Mouse (Mus musculus): Measurements from ENCODE around the gene Usp17ld. TPM values are rescaled to one million over a fixed set of nuclear protein-coding genes. Genes with fewer than 3 reads are reported as not detected.

The Usp17ld gene
- polyA plus RNA-seq (2014; fragmentation: Illumina TruSeq; extraction: RNeasy Lipid Tissue Mini Kit (QIAGEN cat#74804); ENCODE audit: low read depth, low replicate concordance), result not detected

GRCm38 (mm10) chr7:103252405-103252804 lies at the start of gene Usp17ld:
Gene Usp17ld, minus strand, starts transcription at chr7:103252505.

GRCm38 (mm10) chr7:103216696-103217095 lies 35.6 kb downstream of the Usp17ld start, which contains the start of gene Olfr594:
Gene Olfr594, plus strand, starts transcription at chr7:103216996.

GRCm38 (mm10) chr7:103211562-103211961 lies 40.7 kb downstream of the Usp17ld start, which contains the start of gene Olfr593:
Gene Olfr593, plus strand, starts transcription at chr7:103211862.

Other genes starting within 250 kb of the Usp17ld start
- gene Olfr582, start 214.5 kb downstream of the Usp17ld start, polyA plus RNA-seq (2014; fragmentation: Illumina TruSeq; extraction: RNeasy Lipid Tissue Mini Kit (QIAGEN cat#74804); ENCODE audit: low read depth, low replicate concordance), result not detected
- not detected for gene Olfr583, start 201.2 kb downstream of the Usp17ld start, polyA plus RNA-seq (2014; fragmentation: Illumina TruSeq; extraction: RNeasy Lipid Tissue Mini Kit (QIAGEN cat#74804); ENCODE audit: low read depth, low replicate concordance)
- gene Olfr584, start 170.6 kb downstream of the Usp17ld start, polyA plus RNA-seq (2014; fragmentation: Illumina TruSeq; extraction: RNeasy Lipid Tissue Mini Kit (QIAGEN cat#74804); ENCODE audit: low read depth, low replicate concordance), result not detected
- gene Olfr585, start 154.8 kb downstream of the Usp17ld start, polyA plus RNA-seq (2014; fragmentation: Illumina TruSeq; extraction: RNeasy Lipid Tissue Mini Kit (QIAGEN cat#74804); ENCODE audit: low read depth, low replicate concordance), result not detected
- not detected for gene Olfr586, start 126.9 kb downstream of the Usp17ld start, polyA plus RNA-seq (2014; fragmentation: Illumina TruSeq; extraction: RNeasy Lipid Tissue Mini Kit (QIAGEN cat#74804); ENCODE audit: low read depth, low replicate concordance)
- gene Olfr588-ps1, start 111.6 kb downstream of the Usp17ld start, polyA plus RNA-seq (2014; fragmentation: Illumina TruSeq; extraction: RNeasy Lipid Tissue Mini Kit (QIAGEN cat#74804); ENCODE audit: low read depth, low replicate concordance), result not detected
- not detected for gene Olfr589, start 96.1 kb downstream of the Usp17ld start, polyA plus RNA-seq (2014; fragmentation: Illumina TruSeq; extraction: RNeasy Lipid Tissue Mini Kit (QIAGEN cat#74804); ENCODE audit: low read depth, low replicate concordance)
- gene Olfr591, start 74.2 kb downstream of the Usp17ld start, polyA plus RNA-seq (2014; fragmentation: Illumina TruSeq; extraction: RNeasy Lipid Tissue Mini Kit (QIAGEN cat#74804); ENCODE audit: low read depth, low replicate concordance), result not detected
- not detected for gene Olfr592, start 67.7 kb downstream of the Usp17ld start, polyA plus RNA-seq (2014; fragmentation: Illumina TruSeq; extraction: RNeasy Lipid Tissue Mini Kit (QIAGEN cat#74804); ENCODE audit: low read depth, low replicate concordance)
- not detected for gene Olfr593, start 40.6 kb downstream of the Usp17ld start, polyA plus RNA-seq (2014; fragmentation: Illumina TruSeq; extraction: RNeasy Lipid Tissue Mini Kit (QIAGEN cat#74804); ENCODE audit: low read depth, low replicate concordance)
- gene Olfr594, start 35.5 kb downstream of the Usp17ld start, polyA plus RNA-seq (2014; fragmentation: Illumina TruSeq; extraction: RNeasy Lipid Tissue Mini Kit (QIAGEN cat#74804); ENCODE audit: low read depth, low replicate concordance), result not detected
- gene Olfr596, start 53.1 kb upstream of the Usp17ld start, polyA plus RNA-seq (2014; fragmentation: Illumina TruSeq; extraction: RNeasy Lipid Tissue Mini Kit (QIAGEN cat#74804); ENCODE audit: low read depth, low replicate concordance), result not detected
- not detected for gene Olfr597, start 63.8 kb upstream of the Usp17ld start, polyA plus RNA-seq (2014; fragmentation: Illumina TruSeq; extraction: RNeasy Lipid Tissue Mini Kit (QIAGEN cat#74804); ENCODE audit: low read depth, low replicate concordance)
- not detected for gene Olfr598, start 71.1 kb upstream of the Usp17ld start, polyA plus RNA-seq (2014; fragmentation: Illumina TruSeq; extraction: RNeasy Lipid Tissue Mini Kit (QIAGEN cat#74804); ENCODE audit: low read depth, low replicate concordance)
- gene Olfr599, start 83.4 kb upstream of the Usp17ld start, polyA plus RNA-seq (2014; fragmentation: Illumina TruSeq; extraction: RNeasy Lipid Tissue Mini Kit (QIAGEN cat#74804); ENCODE audit: low read depth, low replicate concordance), result not detected
- gene Olfr600, start 97.2 kb upstream of the Usp17ld start, polyA plus RNA-seq (2014; fragmentation: Illumina TruSeq; extraction: RNeasy Lipid Tissue Mini Kit (QIAGEN cat#74804); ENCODE audit: low read depth, low replicate concordance), result not detected
- not detected for gene Olfr601, start 110.2 kb upstream of the Usp17ld start, polyA plus RNA-seq (2014; fragmentation: Illumina TruSeq; extraction: RNeasy Lipid Tissue Mini Kit (QIAGEN cat#74804); ENCODE audit: low read depth, low replicate concordance)
- gene Olfr603, start 133.7 kb upstream of the Usp17ld start, polyA plus RNA-seq (2014; fragmentation: Illumina TruSeq; extraction: RNeasy Lipid Tissue Mini Kit (QIAGEN cat#74804); ENCODE audit: low read depth, low replicate concordance), result not detected
- gene Usp17lc, start 162.6 kb upstream of the Usp17ld start, polyA plus RNA-seq (2014; fragmentation: Illumina TruSeq; extraction: RNeasy Lipid Tissue Mini Kit (QIAGEN cat#74804); ENCODE audit: low read depth, low replicate concordance), result not detected
- not detected for gene Olfr605, start 192.9 kb upstream of the Usp17ld start, polyA plus RNA-seq (2014; fragmentation: Illumina TruSeq; extraction: RNeasy Lipid Tissue Mini Kit (QIAGEN cat#74804); ENCODE audit: low read depth, low replicate concordance)
- not detected for gene Olfr606, start 196.5 kb upstream of the Usp17ld start, polyA plus RNA-seq (2014; fragmentation: Illumina TruSeq; extraction: RNeasy Lipid Tissue Mini Kit (QIAGEN cat#74804); ENCODE audit: low read depth, low replicate concordance)
- gene Olfr607, start 211.6 kb upstream of the Usp17ld start, polyA plus RNA-seq (2014; fragmentation: Illumina TruSeq; extraction: RNeasy Lipid Tissue Mini Kit (QIAGEN cat#74804); ENCODE audit: low read depth, low replicate concordance), result not detected
- not detected for gene Olfr608, start 217.4 kb upstream of the Usp17ld start, polyA plus RNA-seq (2014; fragmentation: Illumina TruSeq; extraction: RNeasy Lipid Tissue Mini Kit (QIAGEN cat#74804); ENCODE audit: low read depth, low replicate concordance)
- not detected for gene Olfr609, start 245.6 kb upstream of the Usp17ld start, polyA plus RNA-seq (2014; fragmentation: Illumina TruSeq; extraction: RNeasy Lipid Tissue Mini Kit (QIAGEN cat#74804); ENCODE audit: low read depth, low replicate concordance)

All from adipose tissue, adult 10 weeks (tissue).